Mouse (Mus musculus): ENCODE measurements around the gene Hecw2. TPM values are rescaled to one million over a fixed set of nuclear protein-coding genes. Genes with fewer than 3 reads are reported as not detected.
A peak's percentile ranks its signal among the peaks of the same experiment; 100 is the strongest.

Hecw2 gene
- polyA plus RNA-seq, 1 experiment = 6.6 TPM

GRCm38 (mm10) chr1:53791343-53791742 is 403.6 kb downstream of the Hecw2 start:
- WGBS = 79% methylated on average over 2 of the region's 2 CpGs
- Histone ChIP-seq H3K36me3 (ENCODE audit: control insufficient read depth, insufficient read depth, low read length) (no peaks in the 10 kb centered on the region), H3K27ac (ENCODE audit: insufficient read depth, low read depth, low read length) (no peak overlapping the region), H3K27me3 (replicated peaks; ENCODE audit: control insufficient read depth, insufficient read depth, low read length) (no peaks in the 10 kb centered on the region), H3K4me3 (ENCODE audit: insufficient read depth, low read depth, low read length) (no peak overlapping the region), H3K4me1 (ENCODE audit: control insufficient read depth, insufficient read depth, low read length) (no peaks in the 10 kb centered on the region)
- no peak for TF ChIP-seq CTCF (conservative IDR thresholded peaks at IDR 0.05; ENCODE audit: insufficient read depth, insufficient read length, low read depth, low read length)
- no peak for TF ChIP-seq POLR2A (IDR thresholded peaks at IDR 0.05; ENCODE audit: low read depth, low read length)
- DNase-seq = no peak

GRCm38 (mm10) chr1:53784721-53785418 is 410.1 kb downstream of the Hecw2 start, which contains the start of gene Stk17b:
TSS of gene Stk17b (minus strand) at chr1:53785224.
- DNase-seq = peak; percentile 96
- Histone ChIP-seq H3K27ac (ENCODE audit: insufficient read depth, low read depth, low read length) (peak within 1 kb of the TSS; percentile 34), H3K36me3 (ENCODE audit: control insufficient read depth, insufficient read depth, low read length) (no peaks in the 10 kb centered on the region), H3K4me3 (ENCODE audit: insufficient read depth, low read depth, low read length) (peak within 1 kb of the TSS; percentile 80), H3K27me3 (replicated peaks; ENCODE audit: control insufficient read depth, insufficient read depth, low read length) (no peaks in the 10 kb centered on the region), H3K4me1 (ENCODE audit: control insufficient read depth, insufficient read depth, low read length) (no peaks in the 10 kb centered on the region)
- WGBS = under 1% methylated on average over 77 of the region's 81 CpGs
- TF ChIP-seq POLR2A (IDR thresholded peaks at IDR 0.05; ENCODE audit: low read depth, low read length) (peak; percentile 71), CTCF (conservative IDR thresholded peaks at IDR 0.05; ENCODE audit: insufficient read depth, insufficient read length, low read depth, low read length) (no peak)

DNA sequence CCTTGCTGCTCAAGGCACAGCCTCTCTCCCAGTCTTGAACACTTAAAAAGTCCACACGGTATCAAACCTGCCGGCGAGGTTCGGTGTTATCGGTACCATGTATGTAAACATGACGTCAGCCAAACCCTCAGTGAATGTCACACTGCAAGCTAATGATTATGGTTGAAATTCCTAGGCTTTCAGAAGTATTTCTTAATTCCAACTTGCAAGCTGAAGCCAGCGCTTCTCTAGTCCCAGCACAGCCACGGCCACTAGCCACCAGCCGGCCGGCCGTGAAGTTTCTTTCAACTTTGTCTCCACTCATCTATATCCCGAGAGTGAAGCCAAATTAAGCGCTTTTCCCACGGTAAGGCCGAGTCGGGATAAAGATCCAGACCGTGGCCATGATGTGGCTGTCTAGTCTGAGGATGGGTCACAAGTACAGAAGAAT is 410.7 kb downstream of the Hecw2 start:
- under 1% methylated on average over 17 of the region's 17 CpGs for WGBS
- DNase-seq = peak; percentile 52
- H3K4me3 ChIP-seq (ENCODE audit: insufficient read depth, low read depth, low read length) = peak overlapping the region; percentile 80
- H3K4me1 ChIP-seq (ENCODE audit: control insufficient read depth, insufficient read depth, low read length) = no peaks in the 10 kb centered on the region
- H3K27me3 ChIP-seq (replicated peaks; ENCODE audit: control insufficient read depth, insufficient read depth, low read length) = no peaks in the 10 kb centered on the region
- peak overlapping the region; percentile 34 for H3K27ac ChIP-seq (ENCODE audit: insufficient read depth, low read depth, low read length)
- TF ChIP-seq POLR2A (IDR thresholded peaks at IDR 0.05; ENCODE audit: low read depth, low read length) = no peak
- TF ChIP-seq CTCF (conservative IDR thresholded peaks at IDR 0.05; ENCODE audit: insufficient read depth, insufficient read length, low read depth, low read length) = no peak
- no peaks in the 10 kb centered on the region for H3K36me3 ChIP-seq (ENCODE audit: control insufficient read depth, insufficient read depth, low read length)

DNA sequence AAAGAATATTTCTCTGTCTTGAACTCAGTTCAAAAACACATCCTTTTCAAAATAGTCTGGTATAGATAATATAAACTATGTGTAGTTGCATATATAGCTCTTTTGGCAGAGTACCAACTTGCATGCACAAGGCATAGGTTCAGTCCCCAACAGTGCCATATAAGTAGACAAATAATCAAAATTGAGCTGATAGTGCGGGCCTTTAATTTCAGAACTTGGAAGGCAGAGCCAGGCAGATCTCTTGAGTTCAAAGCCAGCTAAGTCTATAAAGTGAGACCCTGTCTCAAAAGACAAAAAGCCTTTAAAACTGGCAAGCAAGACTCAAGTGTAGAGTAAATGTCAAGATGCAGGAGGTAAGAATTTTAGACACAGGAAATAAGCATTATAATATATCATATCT is 412.0 kb downstream of the Hecw2 start:
- H3K27ac ChIP-seq (ENCODE audit: insufficient read depth, low read depth, low read length) = no peak overlapping the region
- 96% methylated on average over 1 of the region's 1 CpGs for WGBS
- H3K4me3 ChIP-seq (ENCODE audit: insufficient read depth, low read depth, low read length) = no peak overlapping the region

DNA sequence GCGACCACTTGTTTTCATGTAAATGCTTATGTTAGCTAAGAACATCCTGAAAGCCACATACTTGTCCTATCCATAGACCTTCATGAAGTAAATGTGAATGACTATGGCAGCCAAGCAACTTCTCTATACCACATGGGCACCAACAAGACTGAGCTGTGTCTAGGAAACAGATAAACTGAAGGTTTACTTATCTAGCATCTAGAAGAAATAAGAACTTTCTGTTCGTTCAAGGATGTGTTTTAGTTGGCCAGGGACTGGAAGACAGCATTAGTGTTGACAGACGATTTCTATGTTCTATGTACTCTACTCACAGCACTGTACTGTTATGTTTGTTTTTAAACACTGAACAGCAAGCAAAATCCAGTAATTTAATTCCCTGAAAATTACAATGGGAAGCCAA is 412.9 kb downstream of the Hecw2 start:
- Histone ChIP-seq H3K27me3 (replicated peaks; ENCODE audit: control insufficient read depth, insufficient read depth, low read length) (no peaks in the 10 kb centered on the region), H3K4me1 (ENCODE audit: control insufficient read depth, insufficient read depth, low read length) (no peaks in the 10 kb centered on the region; the same call in 1 of the 2 replicates), H3K4me3 (ENCODE audit: insufficient read depth, low read depth, low read length) (no peak overlapping the region), H3K27ac (ENCODE audit: insufficient read depth, low read depth, low read length) (no peak overlapping the region), H3K36me3 (ENCODE audit: control insufficient read depth, insufficient read depth, low read length) (no peaks in the 10 kb centered on the region)
- 79% methylated on average over 3 of the region's 3 CpGs for WGBS
- TF ChIP-seq CTCF (conservative IDR thresholded peaks at IDR 0.05; ENCODE audit: insufficient read depth, insufficient read length, low read depth, low read length) (no peak), POLR2A (IDR thresholded peaks at IDR 0.05; ENCODE audit: low read depth, low read length) (no peak)
- DNase-seq = no peak

More for the DNA sequence above, 412.0 kb downstream of the Hecw2 start:
- TF ChIP-seq CTCF (conservative IDR thresholded peaks at IDR 0.05; ENCODE audit: insufficient read depth, insufficient read length, low read depth, low read length) = no peak
- TF ChIP-seq POLR2A (IDR thresholded peaks at IDR 0.05; ENCODE audit: low read depth, low read length) = no peak
- DNase-seq = no peak
- H3K36me3 ChIP-seq (ENCODE audit: control insufficient read depth, insufficient read depth, low read length) = no peaks in the 10 kb centered on the region
- no peaks in the 10 kb centered on the region for H3K4me1 ChIP-seq (ENCODE audit: control insufficient read depth, insufficient read depth, low read length)
- no peaks in the 10 kb centered on the region for H3K27me3 ChIP-seq (replicated peaks; ENCODE audit: control insufficient read depth, insufficient read depth, low read length)

GRCm38 (mm10) chr1:53781311-53781710 is 413.7 kb downstream of the Hecw2 start:
- DNase-seq = no peak
- Histone ChIP-seq H3K27me3 (replicated peaks; ENCODE audit: control insufficient read depth, insufficient read depth, low read length) (no peaks in the 10 kb centered on the region), H3K4me1 (ENCODE audit: control insufficient read depth, insufficient read depth, low read length) (no peaks in the 10 kb centered on the region; the same call in 1 of the 2 replicates), H3K4me3 (ENCODE audit: insufficient read depth, low read depth, low read length) (no peak overlapping the region), H3K27ac (ENCODE audit: insufficient read depth, low read depth, low read length) (no peak overlapping the region), H3K36me3 (ENCODE audit: control insufficient read depth, insufficient read depth, low read length) (no peaks in the 10 kb centered on the region)
- TF ChIP-seq CTCF (conservative IDR thresholded peaks at IDR 0.05; ENCODE audit: insufficient read depth, insufficient read length, low read depth, low read length) (no peak), POLR2A (IDR thresholded peaks at IDR 0.05; ENCODE audit: low read depth, low read length) (no peak)
- WGBS = 83% methylated on average over 1 of the region's 1 CpGs

DNA sequence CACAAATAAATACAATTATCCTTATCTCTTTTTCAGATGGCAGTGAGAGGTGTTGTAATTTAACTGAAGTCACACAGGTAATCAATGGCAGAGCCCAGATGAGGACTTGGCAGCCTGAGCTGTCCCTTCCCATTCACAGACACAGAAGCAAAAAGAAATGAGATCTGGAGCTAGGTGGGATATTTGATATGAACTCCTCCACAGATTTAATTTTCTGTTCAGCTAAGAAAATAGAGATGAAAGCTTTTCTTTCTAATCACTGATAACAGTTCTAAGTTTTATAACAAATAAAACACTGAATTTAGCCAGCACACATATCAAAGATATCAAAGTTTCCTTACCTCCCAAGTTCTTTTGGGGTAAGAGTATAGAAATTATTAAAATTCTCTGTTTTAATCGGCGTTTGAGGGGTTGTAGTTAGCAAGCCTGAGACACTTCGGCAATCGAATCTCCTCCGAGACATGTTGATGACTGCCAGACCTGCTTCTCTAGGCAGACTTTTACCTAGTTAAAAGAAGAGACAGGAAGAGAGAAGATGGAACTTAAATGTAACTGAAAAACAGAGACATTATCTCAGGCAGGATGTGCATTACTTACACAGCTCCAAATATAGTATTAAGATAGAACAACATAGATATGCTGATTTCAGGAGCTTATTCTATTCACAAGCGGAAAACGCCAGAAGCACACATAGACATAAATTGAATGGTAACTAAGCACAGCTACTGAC is 418.6 kb downstream of the Hecw2 start:
- Histone ChIP-seq H3K27ac (ENCODE audit: insufficient read depth, low read depth, low read length) (no peak overlapping the region), H3K4me3 (ENCODE audit: insufficient read depth, low read depth, low read length) (no peak overlapping the region), H3K4me1 (ENCODE audit: control insufficient read depth, insufficient read depth, low read length) (no peaks in the 10 kb centered on the region; the same call in 1 of the 2 replicates), H3K27me3 (replicated peaks; ENCODE audit: control insufficient read depth, insufficient read depth, low read length) (no peaks in the 10 kb centered on the region), H3K36me3 (ENCODE audit: control insufficient read depth, insufficient read depth, low read length) (no peaks in the 10 kb centered on the region)
- TF ChIP-seq CTCF (conservative IDR thresholded peaks at IDR 0.05; ENCODE audit: insufficient read depth, insufficient read length, low read depth, low read length) (no peak), POLR2A (IDR thresholded peaks at IDR 0.05; ENCODE audit: low read depth, low read length) (no peak)
- WGBS = 83% methylated on average over 7 of the region's 7 CpGs
- DNase-seq = no peak

Measured in kidney, adult 2 months (tissue).